Mouse (Mus musculus) erythroblast, embryonic 14.5 days (primary cell): ENCODE data around the gene Gfra1. TPM values are rescaled to one million over a fixed set of nuclear protein-coding genes. Genes with fewer than 3 reads are reported as not detected.

ENCODE experiments used
- H3K27me3 ChIP-seq: 2 replicates; pipeline ENCODE4 v1.6.1; 2012; ENCODE audit warnings: inconsistent platforms; ENCODE audit not compliant: control insufficient read depth
- H3K36me3 ChIP-seq: 2 replicates; pipeline ENCODE4 v1.6.1; 2012; ENCODE audit warnings: mild to moderate bottlenecking, inconsistent platforms; ENCODE audit not compliant: control insufficient read depth
- H3K4me1 ChIP-seq: 2 replicates; pipeline ENCODE4 v1.6.1; 2012; ENCODE audit warnings: inconsistent platforms; ENCODE audit not compliant: control insufficient read depth
- H3K4me3 ChIP-seq: replicated peaks from 2 replicates; pipeline ENCODE3; 2012; ENCODE audit warnings: moderate library complexity, mild to moderate bottlenecking, inconsistent platforms
- H3K9me3 ChIP-seq: 2 replicates; pipeline ENCODE4 v1.6.1; 2012; ENCODE audit warnings: low read length, inconsistent platforms, mixed read lengths; ENCODE audit not compliant: control insufficient read depth
- GATA1 ChIP-seq: IDR thresholded peaks from 2 replicates; pipeline ENCODE4 v1.6.1; 2012; ENCODE audit warnings: low read length, inconsistent platforms, mixed read lengths
- TAL1 ChIP-seq: IDR thresholded peaks from 3 replicates; pipeline ENCODE4 v1.6.1; 2012; ENCODE audit warnings: low read length, inconsistent platforms, mixed read lengths
- polyA plus RNA-seq: library from polyadenylated mRNA; stranded (reverse); fragments of >175 nt; gene quantifications from 2 replicates; pipeline ENCODE4 v1.2.3, GENCODE M21; 2012

The Gfra1 gene
- polyA plus RNA-seq, 1 experiment: not detected

- TF ChIP-seq GATA1 (no peak), TAL1 (no peak)
- Histone ChIP-seq H3K9me3 (no peaks in the 10 kb centered on the region), H3K4me3 (no peak overlapping the region), H3K27me3 (no peaks in the 10 kb centered on the region), H3K4me1 (no peaks in the 10 kb centered on the region), H3K36me3 (no peaks in the 10 kb centered on the region)
Observed at GRCm38 (mm10) chr19:58442785-58443732, 12.7 kb downstream of the Gfra1 start.

- Histone ChIP-seq H3K4me1 (no peaks in the 10 kb centered on the region), H3K27me3 (no peaks in the 10 kb centered on the region), H3K9me3 (no peaks in the 10 kb centered on the region), H3K36me3 (no peaks in the 10 kb centered on the region), H3K4me3 (no peak overlapping the region)
- TF ChIP-seq GATA1 (no peak), TAL1 (no peak)
Observed at GRCm38 (mm10) chr19:58441785-58442184, 13.9 kb downstream of the Gfra1 start.

- no peaks in the 10 kb centered on the region for H3K4me1 ChIP-seq
- H3K36me3 ChIP-seq: no peaks in the 10 kb centered on the region
- H3K4me3 ChIP-seq: no peak overlapping the region
- H3K9me3 ChIP-seq: no peaks in the 10 kb centered on the region
- TF ChIP-seq GATA1: no peak
- no peak for TF ChIP-seq TAL1
- no peaks in the 10 kb centered on the region for H3K27me3 ChIP-seq
Observed at GRCm38 (mm10) chr19:58441246-58441645, 14.5 kb downstream of the Gfra1 start.

GRCm38 (mm10) chr19:58438762-58439161, 16.9 kb downstream of the Gfra1 start:
- no peak for TF ChIP-seq TAL1
- no peak for TF ChIP-seq GATA1
- Histone ChIP-seq H3K4me1 (no peaks in the 10 kb centered on the region), H3K9me3 (no peaks in the 10 kb centered on the region), H3K36me3 (no peaks in the 10 kb centered on the region), H3K27me3 (no peaks in the 10 kb centered on the region), H3K4me3 (no peak overlapping the region)

- Histone ChIP-seq H3K4me3 (no peak overlapping the region), H3K36me3 (no peaks in the 10 kb centered on the region), H3K27me3 (no peaks in the 10 kb centered on the region), H3K4me1 (no peaks in the 10 kb centered on the region), H3K9me3 (no peaks in the 10 kb centered on the region)
- no peak for TF ChIP-seq GATA1
- no peak for TF ChIP-seq TAL1
Observed at GRCm38 (mm10) chr19:58437441-58438071, 18.2 kb downstream of the Gfra1 start.

- H3K27me3 ChIP-seq: no peaks in the 10 kb centered on the region
- no peaks in the 10 kb centered on the region for H3K9me3 ChIP-seq
- no peaks in the 10 kb centered on the region for H3K36me3 ChIP-seq
- H3K4me1 ChIP-seq: no peaks in the 10 kb centered on the region
- TF ChIP-seq GATA1 (no peak), TAL1 (no peak)
- no peak overlapping the region for H3K4me3 ChIP-seq
Observed at GRCm38 (mm10) chr19:58436874-58437273, 18.8 kb downstream of the Gfra1 start.

GRCm38 (mm10) chr19:58435877-58436276, 19.8 kb downstream of the Gfra1 start:
- no peak overlapping the region for H3K4me3 ChIP-seq
- H3K27me3 ChIP-seq: no peaks in the 10 kb centered on the region
- no peaks in the 10 kb centered on the region for H3K36me3 ChIP-seq
- no peak for TF ChIP-seq GATA1
- no peak for TF ChIP-seq TAL1
- no peaks in the 10 kb centered on the region for H3K4me1 ChIP-seq
- no peaks in the 10 kb centered on the region for H3K9me3 ChIP-seq

- H3K4me1 ChIP-seq: no peaks in the 10 kb centered on the region
- no peaks in the 10 kb centered on the region for H3K27me3 ChIP-seq
- no peaks in the 10 kb centered on the region for H3K9me3 ChIP-seq
- H3K4me3 ChIP-seq: no peak overlapping the region
- TF ChIP-seq TAL1: no peak
- no peak for TF ChIP-seq GATA1
- no peaks in the 10 kb centered on the region for H3K36me3 ChIP-seq
Observed at GRCm38 (mm10) chr19:58432840-58433239, 22.9 kb downstream of the Gfra1 start.

- no peaks in the 10 kb centered on the region for H3K9me3 ChIP-seq
- H3K4me1 ChIP-seq: no peaks in the 10 kb centered on the region
Observed at GRCm38 (mm10) chr19:58428546-58428945, 27.2 kb downstream of the Gfra1 start.

More at GRCm38 (mm10) chr19:58428546-58428945, 27.2 kb downstream of the Gfra1 start:
- Histone ChIP-seq H3K4me3 (no peak overlapping the region), H3K27me3 (no peaks in the 10 kb centered on the region), H3K36me3 (no peaks in the 10 kb centered on the region)
- TF ChIP-seq GATA1 (no peak), TAL1 (no peak)
